Mouse (Mus musculus) cortical plate, adult 2 months (tissue): ENCODE measurements around the gene Ears2.

Experiments used
- CTCF ChIP-seq: fragments of 200-500 bp; IDR thresholded peaks from 2 replicates; pipeline ENCODE4 v1.5.1; 2011; ENCODE audit warnings: mild to moderate bottlenecking, control low read depth, low read length; ENCODE audit not compliant: insufficient read depth; ENCODE audit errors: extremely low read depth
- POLR2A ChIP-seq: fragments of 200-500 bp; IDR thresholded peaks from 2 replicates; pipeline ENCODE4 v1.6.1; 2011; ENCODE audit warnings: mild to moderate bottlenecking, low read length, control low read depth; ENCODE audit not compliant: insufficient read depth; ENCODE audit errors: extremely low read depth

GRCm38 (mm10) chr7:122015105-122015504 lies 52.0 kb downstream of the Ears2 start:
- TF ChIP-seq CTCF (no peak), POLR2A (no peak)
